12 mouse cellular contexts compared by ENCODE assay signal in the genomic region with DNA sequence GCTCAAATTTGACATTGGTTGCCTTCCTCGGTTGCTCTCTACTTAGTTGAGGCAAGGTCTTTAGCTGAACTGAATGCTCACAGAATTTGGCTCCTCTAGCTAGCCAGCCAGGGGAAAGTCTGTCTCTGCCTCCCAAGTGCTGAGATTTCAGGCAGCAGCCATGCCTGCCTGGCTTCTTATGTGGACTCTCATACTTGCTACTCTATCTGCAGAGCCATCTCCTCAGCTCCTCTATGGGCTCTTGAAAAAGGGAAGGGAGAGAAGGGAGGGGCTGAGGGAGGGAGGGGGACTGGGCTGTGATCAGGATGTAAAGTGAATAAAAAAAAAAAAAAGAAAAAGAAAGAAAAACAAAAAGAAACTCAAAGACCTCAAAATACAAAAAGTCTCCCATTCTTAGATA. TPM values are rescaled to one million over a fixed set of nuclear protein-coding genes. Genes with fewer than 3 reads are reported as not detected.
DNase-seq lines count a peak whose midpoint lies in the region; ATAC-seq and TF ChIP-seq lines count a peak whose summit lies in the region.
"Had no signal": no experiment of that assay in that cellular context is flagged by ENCODE, and none has a peak within 500 bp of the region (broad histone marks: within the 10 kb centered on the region; RNA-seq: fewer than 3 reads in every experiment).

No protein-coding gene starts in this region.

- H3K4me1 ChIP-seq in hindbrain, embryonic 13.5 days (replicated peaks), result peaks cover 15% of the 10 kb centered on the region
- H3K4me1 ChIP-seq in hindbrain, embryonic 11.5 days (replicated peaks; ENCODE audit: control insufficient read depth, insufficient read depth, low read length), result peaks cover 4% of the 10 kb centered on the region; the same call in 1 of the 2 replicates
- H3K4me1 ChIP-seq in thymus, adult 2 months (replicated peaks; ENCODE audit: control insufficient read depth, insufficient read depth, low read length), result peaks cover 25% of the 10 kb centered on the region
- H3K4me1 ChIP-seq: liver, embryonic 15.5 days had no signal

- no peaks in the 10 kb centered on the region for H3K36me3 ChIP-seq in hindbrain, embryonic 13.5 days
- no peaks in the 10 kb centered on the region; the same call in 1 of the 2 replicates for H3K36me3 ChIP-seq in hindbrain, embryonic 11.5 days (ENCODE audit: control insufficient read depth, insufficient read depth, low read length)
- no peaks in the 10 kb centered on the region for H3K36me3 ChIP-seq in thymus, adult 2 months (ENCODE audit: control insufficient read depth, insufficient read depth, low read length)
- H3K36me3 ChIP-seq: G1E; liver, embryonic 15.5 days had no signal

- no peak for ATAC-seq in CD4-positive, CD25-positive, alpha-beta regulatory T cell, adult 4 months
- no peak for ATAC-seq in hindbrain, embryonic 13.5 days (ENCODE audit: low FRiP score)
- no peak for ATAC-seq in hindbrain, embryonic 11.5 days (ENCODE audit: low FRiP score)
- ATAC-seq in megakaryocyte, adult 5-6 weeks (ENCODE audit: poor library complexity, severe bottlenecking), result no peak

- DNase-seq in CD4-positive, CD25-positive, alpha-beta regulatory T cell, adult 2 months (ENCODE audit: low read depth, low spot score), result peak; percentile 34
- DNase-seq in hindbrain, embryonic 11.5 days (ENCODE audit: low spot score), result no peak
- DNase-seq in thymus, adult 2 months, result no peak
- no peak for DNase-seq in thymus, postnatal 10 days (ENCODE audit: low spot score in 2 of 2)
- no peak for DNase-seq in left cerebral cortex, adult 11 months (ENCODE audit: low spot score)
- DNase-seq: cerebellum, postnatal 36 days had no signal

- WGBS in hindbrain, embryonic 13.5 days, result 96% methylated on average over 1 of the region's 1 CpGs
- WGBS in hindbrain, embryonic 11.5 days, result 95% methylated on average over 1 of the region's 1 CpGs
- 93% methylated on average over 1 of the region's 1 CpGs for WGBS in thymus, adult 2 months

- no peak overlapping the region for H3K4me2 ChIP-seq in hindbrain, embryonic 13.5 days
- H3K4me2 ChIP-seq in hindbrain, embryonic 11.5 days (replicated peaks; ENCODE audit: low read depth, low read length), result no peak overlapping the region
- H3K4me2 ChIP-seq: liver, embryonic 15.5 days had no signal

- H3K4me3 ChIP-seq in hindbrain, embryonic 13.5 days, result no peak overlapping the region
- H3K4me3 ChIP-seq in hindbrain, embryonic 11.5 days (ENCODE audit: low read depth, low read length), result no peak overlapping the region
- H3K4me3 ChIP-seq in thymus, adult 2 months (ENCODE audit: control insufficient read depth, insufficient read depth, low read length), result no peak overlapping the region
- H3K4me3 ChIP-seq: erythroblast, embryonic 14.5 days; liver, embryonic 15.5 days had no signal

- no peak overlapping the region for H3K9ac ChIP-seq in hindbrain, embryonic 13.5 days
- H3K9ac ChIP-seq in hindbrain, embryonic 11.5 days (ENCODE audit: low read depth, low read length), result no peak overlapping the region
- H3K9ac ChIP-seq: liver, embryonic 15.5 days had no signal

- no peaks in the 10 kb centered on the region for H3K9me3 ChIP-seq in hindbrain, embryonic 13.5 days
- H3K9me3 ChIP-seq in hindbrain, embryonic 11.5 days (ENCODE audit: control insufficient read depth, low read length), result no peaks in the 10 kb centered on the region
- H3K9me3 ChIP-seq: liver, embryonic 15.5 days had no signal

- H3K27me3 ChIP-seq in hindbrain, embryonic 13.5 days, result no peaks in the 10 kb centered on the region
- H3K27me3 ChIP-seq in hindbrain, embryonic 11.5 days (ENCODE audit: control insufficient read depth, insufficient read depth, low read length), result no peaks in the 10 kb centered on the region
- no peaks in the 10 kb centered on the region for H3K27me3 ChIP-seq in thymus, adult 2 months (ENCODE audit: control insufficient read depth, insufficient read depth, low read length)
- H3K27me3 ChIP-seq: liver, embryonic 15.5 days had no signal

- no peak for TF ChIP-seq CTCF in thymus, adult 2 months (IDR thresholded peaks at IDR 0.05; ENCODE audit: borderline replicate concordance, control insufficient read depth, extremely low read depth, insufficient read depth, low read length, poor library complexity)

- H3K27ac ChIP-seq in hindbrain, embryonic 13.5 days, result 0 out of 2 replicates have a peak overlapping the region, but pooled peaks have one; percentile 3
- H3K27ac ChIP-seq in hindbrain, embryonic 11.5 days (ENCODE audit: low read depth, low read length), result no peak overlapping the region
- H3K27ac ChIP-seq in thymus, adult 2 months (ENCODE audit: control insufficient read depth, insufficient read depth, low read length), result peak overlapping the region; percentile 64; the same call in 1 of the 2 replicates
- H3K27ac ChIP-seq: liver, embryonic 15.5 days had no signal

- TF ChIP-seq POLR2A in thymus, adult 2 months (IDR thresholded peaks at IDR 0.05; ENCODE audit: control insufficient read depth, extremely low read depth, insufficient read depth, low read length, poor library complexity), result no peak

RNA-seq across cellular contexts. Expression of a gene that starts 31.2 kb away (rescaled TPM):
- polyA plus RNA-seq in CD4-positive, CD25-positive, alpha-beta regulatory T cell, adult 4 months (2017; shearing (Covaris generic)), result 10 to 100 TPM; 50.0 to 66.9 TPM
- 65.3 and 71.0 TPM in 2 replicates for polyA plus RNA-seq in hindbrain, embryonic 13.5 days (2015; fragmentation: Nextera tagmentation; extraction: Ambion mirVana)
- polyA plus RNA-seq in hindbrain, embryonic 11.5 days (2014; fragmentation: Nextera tagmentation; extraction: Ambion mirVana), result 31.3 and 33.2 TPM in 2 replicates
- polyA plus RNA-seq in thymus, adult 2 months (2012; rRNA removed), result 61.1 and 81.3 TPM in 2 replicates
- total RNA-seq in megakaryocyte, adult 5-6 weeks (2015), result 45.0 and 51.3 TPM in 2 replicates
- 46.1 and 69.8 TPM in 2 replicates for total RNA-seq in megakaryocyte, adult 5-6 weeks (2017)
- polyA plus RNA-seq: G1E had no signal
